Mouse (Mus musculus) brain, embryonic 18.5 days (tissue): Measurements from ENCODE around the gene Olfr695.
"Not testable (repeated sequence)": the region's sequence is repeated elsewhere in the genome, so short reads cannot be mapped to it uniquely, and the experiment has no call there.

ENCODE experiments used
- DNase-seq: peaks from one replicate; pipeline ENCODE4 v3.0.0-alpha.2; 2012; ENCODE audit warnings: low read depth, low spot score

Gene Olfr695

DNA sequence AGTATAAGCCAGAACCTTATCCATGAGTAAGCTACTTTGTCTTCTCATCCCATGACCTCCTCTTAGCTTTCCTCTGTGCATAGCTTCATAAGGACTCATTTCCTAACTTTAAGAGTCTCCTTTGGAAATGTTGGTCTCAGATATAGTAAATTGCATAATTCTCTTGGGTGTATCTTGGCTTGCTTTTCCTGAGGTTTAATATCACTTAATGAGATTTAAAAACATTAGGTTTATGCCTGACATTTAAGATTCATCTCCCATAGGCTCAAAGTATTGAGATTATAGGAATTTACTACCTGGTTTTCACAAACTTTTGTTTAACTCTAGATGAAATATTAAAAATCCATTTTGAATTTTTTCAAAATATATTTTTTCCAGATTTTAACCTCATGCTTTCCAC is at the start of gene Olfr695:
Olfr695 (minus strand) TSS at position 101 of the 400 bp plus-strand sequence.
- DNase-seq: no peak

DNA sequence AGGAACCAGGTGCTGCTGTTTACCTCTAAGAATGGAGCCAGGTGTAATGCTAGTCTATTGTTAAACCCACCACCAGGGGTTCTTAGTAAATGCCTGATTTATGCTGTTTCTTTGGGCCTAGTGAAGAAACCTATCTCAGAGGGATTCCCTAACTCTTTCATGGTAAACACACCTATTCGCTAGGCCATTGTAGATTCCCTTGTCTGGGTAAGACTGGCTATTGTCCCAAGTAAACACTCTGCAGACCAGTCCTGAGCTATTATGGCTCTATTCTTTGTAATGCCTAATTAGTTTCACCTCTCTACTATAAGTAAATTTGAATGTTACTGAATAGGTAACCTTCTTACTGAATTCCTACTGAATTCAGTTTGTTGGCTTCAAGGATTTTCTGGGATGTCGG is 44.8 kb upstream of the Olfr695 start:
- not testable (repeated sequence) for DNase-seq

DNA sequence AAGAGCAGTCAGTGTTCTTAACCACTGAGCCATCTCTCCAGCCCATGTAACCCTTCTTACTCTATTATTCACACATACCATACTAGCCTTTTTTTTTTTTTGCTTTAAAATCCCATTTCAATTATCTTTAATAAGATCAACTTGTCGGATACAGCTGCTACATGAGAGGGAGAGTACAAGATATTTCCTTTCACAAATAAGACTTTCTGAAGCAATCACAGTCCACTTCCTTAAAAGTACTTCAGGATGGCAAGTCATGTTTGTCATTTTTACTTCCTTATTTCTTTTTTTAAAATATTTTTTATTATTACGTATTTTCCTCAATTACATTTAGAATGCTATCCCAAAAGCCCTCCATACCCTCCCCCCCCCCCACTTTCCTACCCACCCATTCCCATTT is 42.6 kb upstream of the Olfr695 start:
- DNase-seq: no peak

DNA sequence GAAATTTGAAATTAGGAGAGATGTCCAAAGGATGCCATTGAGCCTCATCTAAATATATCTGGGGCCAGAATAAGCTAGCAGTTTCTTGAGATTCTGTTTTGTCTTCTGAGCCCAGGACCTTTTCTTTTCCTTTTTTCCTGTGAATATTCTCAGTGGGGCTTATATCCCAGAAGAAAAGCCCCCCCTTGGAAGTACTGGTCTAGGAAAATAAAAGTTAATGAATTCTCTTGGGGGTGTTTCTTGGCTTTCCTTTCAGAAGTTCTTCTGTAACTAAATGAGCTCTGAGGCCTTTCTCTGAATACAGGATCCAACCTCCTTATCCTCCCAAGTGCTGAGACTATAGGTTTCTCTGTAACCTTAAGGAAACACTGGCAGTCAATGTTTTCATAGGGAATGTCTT is 39.1 kb upstream of the Olfr695 start, which contains the start of gene Olfr698:
Olfr698 (minus strand) TSS at position 101 of the 400 bp plus-strand sequence.
- no peak for DNase-seq

DNA sequence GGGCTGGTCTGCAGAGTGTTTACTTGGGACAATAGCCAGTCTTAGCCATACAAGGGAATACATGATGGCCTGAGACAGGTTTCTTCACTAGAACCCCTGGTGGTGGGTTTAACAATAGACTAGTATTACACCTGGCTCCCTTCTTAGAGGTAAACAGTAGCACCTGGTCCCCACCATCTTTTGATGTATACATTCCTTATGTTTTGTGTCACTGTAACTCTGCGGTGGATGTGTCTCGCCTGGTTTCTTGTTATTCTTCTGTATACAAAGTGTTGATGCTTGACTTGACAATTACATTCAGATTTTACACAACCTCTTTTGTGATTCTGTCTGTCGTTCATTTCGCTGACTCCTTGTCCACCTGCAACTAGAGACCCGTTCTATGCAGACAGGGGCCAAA is 29.6 kb upstream of the Olfr695 start:
- DNase-seq: no peak

DNA sequence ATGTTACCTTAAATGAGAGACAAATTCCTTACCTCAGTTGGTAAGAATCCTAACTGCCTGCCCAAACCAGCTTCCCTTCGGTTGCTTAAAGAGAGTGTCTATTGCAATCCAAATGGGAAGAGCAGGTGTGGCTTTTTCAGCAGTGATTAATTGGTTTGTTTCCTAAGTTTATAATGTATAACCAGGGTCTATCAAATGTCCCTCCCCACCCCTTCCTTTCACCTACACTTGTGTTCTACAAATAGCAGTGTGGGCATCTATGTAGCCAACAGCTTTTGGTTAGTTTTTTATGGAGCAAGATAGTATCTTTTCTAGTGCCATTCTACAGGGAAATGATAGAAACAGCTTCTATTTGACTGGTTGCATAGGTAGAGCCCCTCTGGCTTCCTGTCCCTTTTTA is 26.1 kb upstream of the Olfr695 start, which contains the start of gene Olfr697:
Olfr697 (minus strand) TSS at position 101 of the 400 bp plus-strand sequence.
- DNase-seq: no peak

DNA sequence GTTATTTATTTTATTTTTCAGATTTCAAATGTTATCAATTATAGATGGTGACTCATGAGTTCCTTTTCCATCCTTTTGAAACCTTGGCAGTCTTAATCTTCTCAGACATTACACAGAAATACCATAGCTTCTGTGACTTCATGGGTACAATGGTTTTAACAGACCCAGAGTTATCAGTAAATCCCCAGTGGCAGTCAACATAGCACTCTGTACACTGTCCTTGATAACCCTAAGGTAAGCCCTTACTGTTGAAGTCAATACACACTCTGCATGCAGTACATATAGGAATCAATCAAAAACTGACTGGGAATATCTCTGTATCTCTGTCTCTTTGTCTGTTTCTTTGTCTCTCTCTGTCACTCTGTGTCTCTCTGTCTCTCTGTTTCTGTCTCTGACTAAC is 20.8 kb upstream of the Olfr695 start:
- no peak for DNase-seq

DNA sequence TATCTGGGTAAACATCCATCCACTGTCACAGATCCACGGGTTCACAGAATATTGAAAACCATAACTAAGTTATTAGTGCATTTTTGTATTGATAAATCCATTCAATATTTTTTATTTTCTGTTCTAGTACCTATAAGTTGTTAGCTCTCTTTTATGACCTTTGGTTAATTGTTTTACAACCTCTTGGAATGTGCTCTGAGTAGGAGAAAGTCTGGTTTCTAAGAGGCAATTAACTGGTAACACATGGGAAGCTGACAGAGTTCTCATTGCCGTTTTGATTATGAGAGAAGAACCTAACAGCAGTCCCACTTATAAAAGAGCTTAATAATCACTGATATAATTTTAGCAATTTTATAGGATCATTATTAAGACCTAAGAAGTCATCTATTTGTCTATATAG is 17.5 kb upstream of the Olfr695 start:
- DNase-seq: no peak

DNA sequence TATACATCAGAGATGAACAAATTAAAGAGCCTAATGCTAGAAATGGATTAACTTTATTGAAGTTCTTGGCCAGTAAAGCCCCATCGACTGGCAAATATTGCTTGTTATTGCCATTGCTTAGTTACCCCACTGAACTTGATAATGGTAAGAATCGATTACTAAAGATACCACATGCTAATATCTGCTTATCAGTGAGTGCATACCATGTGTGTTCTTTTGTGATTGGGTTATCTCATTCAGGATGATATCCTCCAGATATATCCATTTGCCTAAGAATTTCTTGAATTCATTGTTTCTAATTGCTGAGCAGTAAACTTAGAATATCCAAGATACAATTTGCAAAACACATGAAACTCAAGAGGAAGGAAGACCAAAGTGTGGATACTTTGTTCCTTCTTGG is 9.5 kb upstream of the Olfr695 start:
- DNase-seq: not testable (repeated sequence)

DNA sequence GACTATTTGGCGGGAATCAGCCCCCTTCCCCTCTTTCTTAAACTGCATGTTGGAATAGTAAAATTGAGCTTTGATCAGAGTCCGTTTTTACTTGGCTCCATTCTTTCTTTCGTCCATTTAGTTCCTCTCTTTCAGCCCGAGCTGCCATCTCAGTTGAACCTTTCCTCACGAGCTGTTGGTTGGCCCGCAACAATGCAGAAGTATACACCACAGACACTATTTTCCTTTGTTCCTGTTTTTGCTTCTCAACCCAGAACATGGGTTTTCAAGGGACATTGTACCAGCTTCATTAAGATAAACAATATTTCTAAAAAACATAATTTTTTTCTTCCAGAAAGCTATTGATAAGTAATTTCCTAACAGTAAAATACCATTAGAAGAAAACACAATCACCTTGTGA is 4.7 kb downstream of the Olfr695 start:
- no peak for DNase-seq

DNA sequence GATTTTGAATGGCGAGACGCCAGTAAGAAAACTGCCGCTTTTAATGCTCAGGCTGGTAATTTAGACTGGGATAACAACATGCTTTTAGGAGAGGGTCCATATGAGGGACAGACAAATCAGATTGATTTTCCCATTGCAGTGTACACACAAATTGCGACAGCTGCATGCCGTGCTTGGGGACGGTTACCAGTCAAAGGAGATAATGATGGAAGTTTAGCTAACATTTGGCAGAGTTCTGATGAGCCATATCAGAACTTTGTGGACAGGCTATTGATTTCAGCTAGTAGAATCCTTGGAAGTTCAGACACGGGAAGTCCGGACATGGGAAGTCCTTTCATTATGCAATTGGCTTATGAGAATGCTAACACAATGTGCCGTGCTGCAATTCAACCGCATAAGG is 8.5 kb downstream of the Olfr695 start:
- DNase-seq: not testable (repeated sequence)

DNA sequence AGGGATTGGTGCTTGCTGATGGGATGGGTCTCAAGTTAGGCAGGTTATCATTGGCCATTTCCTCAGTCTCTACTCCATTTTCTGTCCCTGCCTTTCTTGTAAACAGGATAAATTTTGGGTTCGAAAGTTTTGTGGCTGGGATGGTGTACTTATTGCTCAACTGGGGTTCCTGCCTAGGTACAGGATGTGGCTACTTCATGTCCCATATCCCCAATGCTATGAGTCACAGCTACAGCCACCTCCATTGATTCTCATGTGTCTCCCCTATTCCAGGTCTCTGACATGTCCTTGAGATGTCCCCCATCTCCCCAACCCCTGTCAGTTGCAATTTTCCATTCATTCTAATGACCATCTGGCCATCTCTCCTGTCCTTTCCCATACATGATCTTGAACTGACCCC is 19.3 kb downstream of the Olfr695 start:
- no peak for DNase-seq

DNA sequence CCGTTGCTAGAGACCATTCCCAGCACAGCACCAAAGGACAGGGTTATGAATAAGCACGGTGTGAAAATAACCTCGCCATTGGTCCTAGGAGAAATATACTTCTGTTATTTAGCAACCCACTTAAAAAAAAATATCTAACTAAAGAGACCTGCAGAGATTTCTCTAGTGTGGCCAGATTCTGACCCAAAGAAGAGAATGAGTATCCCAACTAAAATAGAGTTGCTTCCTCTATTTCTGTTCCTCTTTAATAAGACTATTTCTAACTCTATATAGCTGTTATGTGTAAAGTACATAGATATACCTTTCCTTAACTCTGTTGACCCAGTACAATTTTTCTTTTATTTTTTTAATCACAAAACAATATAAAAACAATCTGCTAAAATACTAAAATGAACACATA is 23.2 kb downstream of the Olfr695 start:
- no peak for DNase-seq

DNA sequence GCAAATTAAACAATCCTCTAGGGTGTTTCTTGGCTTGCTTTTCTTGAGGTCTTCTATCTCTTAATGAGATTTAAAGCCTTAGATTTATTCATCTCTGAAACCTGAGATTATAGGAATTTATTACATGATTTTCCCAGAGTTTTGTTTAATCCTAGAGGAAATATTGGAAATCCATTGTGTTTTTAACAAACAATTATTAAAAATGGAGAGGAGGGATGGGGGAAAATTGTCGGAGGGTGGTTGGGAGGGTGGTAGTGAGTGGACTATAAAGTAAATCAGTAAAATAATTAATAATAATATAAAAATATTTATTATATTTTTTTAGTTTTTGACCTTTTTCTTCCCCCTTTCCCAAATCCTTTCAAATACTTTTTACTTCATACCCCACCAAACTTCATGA is 24.5 kb downstream of the Olfr695 start, which contains the start of gene Olfr694:
Olfr694 (minus strand) TSS at position 101 of the 400 bp plus-strand sequence.
- no peak for DNase-seq

DNA sequence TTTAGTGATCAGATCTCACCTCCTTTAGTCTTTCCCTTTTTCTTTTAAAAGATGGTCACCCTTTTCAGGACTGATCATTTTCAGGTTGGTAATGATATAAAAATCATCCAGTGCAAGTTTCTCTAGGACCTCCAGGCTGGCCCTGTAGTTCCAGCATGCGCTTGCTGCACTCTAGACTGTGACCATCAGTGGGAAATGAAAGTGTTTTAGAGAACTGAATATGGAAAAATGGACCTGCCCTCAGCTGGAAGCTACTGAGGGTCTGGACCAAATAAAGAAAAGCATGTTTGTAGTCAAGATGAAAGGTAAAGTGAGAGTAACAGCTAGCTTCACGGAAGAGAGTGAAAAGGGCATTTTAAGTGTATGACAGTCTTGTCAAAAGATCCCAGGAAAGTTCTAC is 30.8 kb downstream of the Olfr695 start:
- DNase-seq: no peak

DNA sequence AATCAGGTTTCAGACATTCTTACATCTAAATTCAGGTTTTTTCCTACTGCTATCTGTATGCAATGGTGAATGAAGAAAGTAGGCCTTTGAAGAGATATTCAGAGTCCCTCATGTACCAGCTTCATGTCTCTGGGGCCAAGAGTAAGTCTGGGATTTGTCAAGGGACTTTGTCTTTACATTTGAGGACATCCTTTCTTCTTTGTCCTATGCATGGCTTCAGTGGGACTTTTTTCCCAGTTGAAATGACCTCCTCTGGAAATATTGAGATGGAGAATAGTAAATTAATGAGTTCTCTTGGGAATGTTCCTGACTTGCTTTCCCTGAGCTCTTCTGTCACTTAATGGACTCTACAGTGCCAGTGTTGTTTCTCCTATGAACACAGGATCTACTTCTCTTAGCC is 35.7 kb downstream of the Olfr695 start, which contains the start of gene Olfr693:
Olfr693 (minus strand) TSS at position 101 of the 400 bp plus-strand sequence.
- DNase-seq: no peak
